Mouse (Mus musculus) urinary bladder, adult 2 months (tissue): Measurements from ENCODE around the gene Trpm3. TPM values are rescaled to one million over a fixed set of nuclear protein-coding genes. Genes with fewer than 3 reads are reported as not detected.

Experiments used
- DNase-seq: peaks from one replicate; pipeline ENCODE4 v3.0.0; 2022; ENCODE audit warnings: low spot score
- polyA plus RNA-seq: library from polyadenylated mRNA; depleted of rRNA; stranded (reverse); fragments of >200 nt; gene quantifications from 2 replicates; pipeline ENCODE4 v1.2.3, GENCODE M21; 2012

Trpm3 gene
- polyA plus RNA-seq, 1 experiment, result 0.15 TPM

DNA sequence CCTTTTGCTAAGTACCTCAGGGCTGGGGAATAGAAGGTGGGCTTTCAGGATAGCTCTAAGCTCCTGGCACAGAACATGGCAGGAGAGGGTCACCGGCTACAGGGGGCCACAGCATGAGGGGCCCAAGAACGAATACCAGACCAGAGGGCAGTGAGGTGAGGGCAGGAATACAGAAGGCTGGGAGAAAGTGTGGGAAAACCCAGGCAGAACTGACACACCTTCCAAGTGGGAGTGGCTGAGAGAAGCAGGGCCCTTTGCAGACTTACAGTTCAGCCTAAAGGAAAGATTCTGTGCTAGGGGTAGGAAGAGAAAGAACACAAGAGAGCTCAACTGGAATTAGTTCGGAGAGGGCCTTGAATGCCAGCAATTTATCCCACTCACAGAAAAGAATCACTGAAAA, 896.9 kb downstream of the Trpm3 start:
- DNase-seq, result no peak

DNA sequence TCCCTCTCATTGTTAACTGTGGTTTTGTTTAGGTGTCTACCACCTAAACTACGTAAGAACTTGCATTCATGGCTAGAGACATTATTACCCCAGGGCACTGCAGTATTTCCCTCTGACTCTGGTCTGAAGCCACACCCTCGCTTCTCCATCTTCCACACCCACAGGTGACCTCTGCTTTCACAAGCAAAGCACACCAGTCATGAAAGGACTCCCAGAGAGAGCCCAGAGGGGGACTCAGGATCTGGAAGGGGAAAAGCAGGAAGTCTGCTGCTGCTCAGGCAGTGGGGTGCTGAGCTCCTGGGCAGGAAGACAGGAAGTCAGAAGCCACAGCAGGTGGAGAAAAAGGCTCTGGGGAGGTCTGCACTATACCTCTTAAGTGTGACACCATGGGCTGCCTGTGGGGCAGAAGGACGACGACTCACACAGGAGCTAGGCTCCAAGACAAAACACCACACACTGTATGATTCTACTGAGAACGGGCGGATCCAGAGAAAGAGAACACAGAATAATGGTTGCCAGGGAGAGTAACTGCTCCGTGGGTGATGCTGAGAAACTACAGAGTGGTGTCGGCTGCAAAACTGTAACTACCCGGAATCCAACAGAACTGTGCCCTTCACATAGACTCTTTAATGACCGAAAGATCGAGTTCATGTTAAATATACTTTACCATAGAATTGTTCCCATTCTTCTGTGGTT, 898.1 kb downstream of the Trpm3 start:
- DNase-seq, result no peak

DNA sequence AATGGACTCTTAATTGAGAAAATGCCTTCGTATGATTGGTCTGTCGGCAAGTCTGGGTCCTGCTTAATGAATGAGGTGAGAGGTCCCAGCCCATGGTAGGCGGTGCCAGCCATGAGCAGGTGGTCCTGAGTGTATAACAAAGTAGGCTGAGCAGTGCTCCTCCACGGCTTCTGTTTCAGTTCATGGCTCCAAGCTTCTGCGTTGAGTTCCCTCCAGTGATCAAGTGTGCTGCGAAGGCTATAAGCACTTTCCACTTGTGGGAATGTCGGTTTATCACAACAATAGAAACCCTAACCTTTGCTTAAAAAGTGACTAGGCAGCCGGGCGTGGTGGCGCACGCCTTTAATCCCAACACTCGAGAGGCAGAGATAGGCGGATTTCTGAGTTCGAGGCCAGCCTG, 898.7 kb downstream of the Trpm3 start:
- DNase-seq, result no peak

DNA sequence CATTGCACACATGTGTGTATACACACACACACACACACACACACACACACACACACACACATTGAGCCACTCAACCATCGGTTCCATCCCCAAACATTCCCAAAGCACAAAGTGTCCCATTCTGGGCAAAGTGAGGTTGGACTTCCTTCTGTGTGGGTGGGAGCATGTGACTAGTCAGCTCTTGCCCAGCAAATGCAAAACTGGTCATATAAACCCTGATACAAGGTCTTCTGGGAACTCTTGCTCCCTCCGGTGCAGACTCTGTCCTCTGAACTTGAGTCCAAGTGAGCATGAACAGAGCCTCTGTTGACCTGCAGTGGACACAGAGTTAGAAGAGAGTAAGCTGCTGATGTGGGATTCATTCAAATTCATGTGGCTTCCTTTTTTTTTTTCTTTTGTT, 899.5 kb downstream of the Trpm3 start:
- DNase-seq, result no peak

DNA sequence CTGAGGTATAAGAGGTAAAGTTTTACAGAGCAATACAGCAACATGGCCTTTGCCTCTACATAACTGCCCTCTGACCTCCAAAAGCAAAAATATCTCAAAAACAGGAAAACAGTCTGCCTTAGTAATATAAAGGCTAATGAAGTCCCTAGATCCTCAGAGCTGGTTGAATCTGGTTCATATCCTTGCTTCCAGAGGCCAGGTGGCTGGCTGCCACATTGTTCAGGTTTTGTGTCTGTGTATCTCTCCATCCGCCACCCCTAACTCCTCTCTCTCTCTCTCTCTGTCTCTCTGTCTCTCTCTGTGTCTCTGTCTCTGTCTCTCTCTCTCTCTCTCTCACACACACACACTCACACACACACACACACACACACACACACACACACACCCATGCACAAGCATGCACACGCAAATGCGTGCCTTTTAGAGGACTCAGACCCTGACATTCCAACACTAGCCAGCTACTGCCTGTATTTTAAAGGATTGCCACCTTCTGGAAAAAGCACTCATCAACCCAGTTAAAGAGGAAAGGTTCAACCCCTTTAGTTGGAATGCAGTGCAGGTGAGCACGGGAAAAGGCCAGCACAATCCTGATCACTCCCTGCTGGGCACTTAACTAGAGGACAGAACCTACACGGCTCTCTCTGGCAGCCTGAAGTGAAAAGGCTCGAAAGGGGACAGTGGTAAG, 902.8 kb downstream of the Trpm3 start:
- DNase-seq, result no peak

DNA sequence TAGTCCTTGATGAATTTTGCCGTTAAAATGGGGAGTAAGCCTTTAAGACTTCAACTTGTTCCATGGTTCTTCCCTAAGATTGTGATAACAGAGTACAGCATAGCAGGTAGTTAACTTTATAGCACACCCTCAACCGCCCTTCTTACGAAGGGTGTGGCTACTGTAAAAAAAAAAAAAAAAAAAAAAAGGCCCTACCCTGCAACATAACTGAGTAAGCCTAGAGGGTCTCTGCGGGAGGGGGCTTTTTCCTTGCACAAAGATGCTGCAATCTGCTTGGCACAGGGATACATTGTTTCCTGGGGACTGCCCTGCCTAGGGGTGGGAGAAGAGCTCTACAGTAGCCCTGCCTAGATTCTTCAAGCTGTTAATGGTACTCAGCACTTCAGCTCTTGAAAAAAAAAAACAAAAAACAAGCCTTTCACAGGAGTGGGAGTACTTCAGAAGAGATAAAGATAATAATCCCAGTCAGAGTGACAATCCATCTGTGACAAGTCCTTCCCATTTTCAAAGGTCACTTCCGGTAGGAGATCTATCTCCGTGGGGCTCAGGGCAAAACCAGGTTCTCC, 903.4 kb downstream of the Trpm3 start:
- DNase-seq, result no peak

DNA sequence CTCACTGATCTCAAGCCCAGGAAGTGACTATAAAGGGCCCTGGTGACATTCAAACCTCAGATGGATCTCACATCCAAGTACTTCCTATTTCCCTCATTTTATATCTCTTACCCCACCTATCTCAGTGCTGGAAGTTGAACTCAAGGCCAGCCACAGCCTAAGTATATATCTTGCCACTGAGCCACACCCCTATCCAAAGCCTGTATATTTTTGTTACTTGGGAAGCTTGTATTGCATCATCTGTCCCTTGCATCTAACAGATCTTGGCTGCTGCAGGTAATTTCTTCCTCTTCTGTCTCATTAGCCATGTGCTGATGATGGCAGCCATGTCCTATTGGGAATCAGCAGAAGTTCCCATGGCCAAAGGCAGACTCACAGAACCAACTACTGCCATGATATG, 904.9 kb downstream of the Trpm3 start:
- no peak for DNase-seq
